Mouse (Mus musculus) frontal cortex, postnatal 36 days (tissue): ENCODE results near the gene Kcna7.

Source experiments
- DNase-seq, 2 experiments: peaks; one replicate each; pipeline ENCODE4 v3.0.0; 2022; ENCODE audit warnings: low spot score in 2 of 2

Kcna7 gene

DNA sequence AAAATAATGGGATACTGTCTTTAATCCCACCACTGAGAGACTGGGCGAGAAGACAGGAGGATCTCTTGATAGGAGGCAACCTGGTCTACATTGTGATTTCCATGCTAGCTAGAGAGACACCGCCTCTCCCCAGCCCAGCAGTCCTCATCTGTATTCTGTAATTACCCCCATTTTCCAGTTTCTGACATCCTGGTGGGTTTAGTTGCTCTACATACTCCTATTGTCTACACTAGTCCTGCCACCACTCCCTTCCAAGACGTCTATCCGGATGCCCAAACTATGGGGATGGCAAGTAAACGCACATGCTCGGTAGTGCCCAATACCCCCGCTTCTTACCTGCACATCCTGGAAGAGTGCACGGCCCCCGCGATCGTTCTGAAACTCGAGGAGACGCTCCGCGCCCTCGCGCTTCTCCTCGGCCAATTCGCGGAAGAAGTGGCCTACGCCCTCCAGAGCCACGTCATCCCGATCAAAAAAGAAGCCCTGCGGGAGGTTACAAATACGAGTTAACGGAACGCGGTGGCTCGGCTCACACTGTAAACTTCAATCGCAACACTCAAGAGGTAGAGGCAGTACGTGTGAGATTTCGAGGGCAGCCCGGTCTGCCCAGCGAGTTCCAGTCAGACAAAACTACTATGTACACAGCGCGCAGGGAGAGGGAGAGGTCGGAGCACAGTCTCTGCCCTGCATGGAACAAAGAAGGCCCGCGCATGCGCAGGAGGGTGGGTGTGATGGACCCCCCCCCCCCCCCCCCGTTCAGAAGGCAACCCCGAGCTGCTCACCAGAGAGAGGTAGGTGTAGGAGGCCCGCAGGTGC lies 53.5 kb downstream of the Kcna7 start:
- peak; percentile 65 for DNase-seq
